Mouse (Mus musculus) midbrain, embryonic 13.5 days (tissue): ENCODE measurements at regions not wholly inside any gene's neighbourhood (a gene's known extent, or its start where the extent isn't known, plus 50 kb on each side); places are given as distances from the start of the nearest gene placed in this dataset.
A peak's percentile ranks its signal among the peaks of the same experiment; 100 is the strongest.
"Not testable (repeated sequence)": the region's sequence is repeated elsewhere in the genome, so short reads cannot be mapped to it uniquely, and the experiment has no call there.

ENCODE experiments used
- ATAC-seq: fragments of 200-750 bp; cut with Nextera tagmentation; 2 replicates; pipeline ENCODE4 v1.8.0; 2017; ENCODE audit warnings: mild to moderate bottlenecking, moderate TSS enrichment, moderate library complexity
- H3K27ac ChIP-seq: fragments of 300-500 bp; sonication (generic); 2 replicates; pipeline ENCODE4 v1.5.1; 2015; ENCODE audit warnings: inconsistent platforms, mild to moderate bottlenecking, moderate library complexity
- H3K27me3 ChIP-seq: fragments of 300-500 bp; sonication (generic); 2 replicates; pipeline ENCODE4 v1.6.1; 2015; ENCODE audit warnings: mild to moderate bottlenecking, inconsistent platforms
- H3K36me3 ChIP-seq: fragments of 300-500 bp; sonication (generic); 2 replicates; pipeline ENCODE4 v1.6.1; 2015; ENCODE audit warnings: mild to moderate bottlenecking, inconsistent platforms
- H3K4me1 ChIP-seq: fragments of 300-500 bp; sonication (generic); replicated peaks from 2 replicates; pipeline ENCODE4 v1.6.1; 2015; ENCODE audit warnings: inconsistent platforms
- H3K4me2 ChIP-seq: fragments of 300-500 bp; sonication (generic); replicated peaks from 2 replicates; pipeline ENCODE4 v1.6.1; 2015; ENCODE audit warnings: moderate library complexity, mild to moderate bottlenecking, inconsistent platforms
- H3K4me3 ChIP-seq: fragments of 300-500 bp; sonication (generic); replicated peaks from 2 replicates; pipeline ENCODE4 v1.5.1; 2015; ENCODE audit warnings: mild to moderate bottlenecking, inconsistent platforms
- H3K9ac ChIP-seq: fragments of 300-500 bp; sonication (generic); replicated peaks from 2 replicates; pipeline ENCODE4 v1.6.1; 2015; ENCODE audit warnings: mild to moderate bottlenecking, inconsistent platforms
- H3K9me3 ChIP-seq: fragments of 300-500 bp; sonication (generic); 2 replicates; pipeline ENCODE4 v1.6.1; 2016; ENCODE audit warnings: mild to moderate bottlenecking, inconsistent platforms
- WGBS: fragments of 180-500 bp; shearing (Covaris S2); methylation state at CpG from one replicate; pipeline ENCODE4 v1.1.7; 2015; 5-methylcytosine and 5-hydroxymethylcytosine counted together

DNA sequence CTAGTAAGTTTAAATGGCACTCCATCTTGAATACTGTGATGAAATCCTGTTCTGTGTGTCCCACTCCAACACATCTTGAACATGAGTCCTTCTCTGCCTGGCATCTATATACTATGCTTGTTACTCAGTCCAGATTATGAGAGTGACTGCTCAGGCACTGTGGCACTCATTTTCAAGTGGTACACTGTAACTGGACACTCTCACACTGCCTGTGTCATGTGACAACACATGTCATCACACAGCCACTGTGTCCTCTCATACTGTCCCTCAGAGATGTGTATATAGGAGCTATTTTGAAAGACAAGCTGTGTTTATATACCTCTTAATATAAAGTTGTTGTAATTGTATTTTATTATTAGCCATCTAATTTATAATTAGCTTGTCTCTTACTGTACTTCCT is 89.0 kb upstream of the Spata13 start:
- Histone ChIP-seq H3K27me3 (no peaks in the 10 kb centered on the region), H3K9ac (no peak overlapping the region), H3K4me1 (no peaks in the 10 kb centered on the region), H3K36me3 (no peaks in the 10 kb centered on the region), H3K4me2 (no peak overlapping the region), H3K9me3 (peaks cover 3% of the 10 kb centered on the region; the same call in 1 of the 2 replicates), H3K27ac (no peak overlapping the region), H3K4me3 (no peak overlapping the region)
- no peak for ATAC-seq

DNA sequence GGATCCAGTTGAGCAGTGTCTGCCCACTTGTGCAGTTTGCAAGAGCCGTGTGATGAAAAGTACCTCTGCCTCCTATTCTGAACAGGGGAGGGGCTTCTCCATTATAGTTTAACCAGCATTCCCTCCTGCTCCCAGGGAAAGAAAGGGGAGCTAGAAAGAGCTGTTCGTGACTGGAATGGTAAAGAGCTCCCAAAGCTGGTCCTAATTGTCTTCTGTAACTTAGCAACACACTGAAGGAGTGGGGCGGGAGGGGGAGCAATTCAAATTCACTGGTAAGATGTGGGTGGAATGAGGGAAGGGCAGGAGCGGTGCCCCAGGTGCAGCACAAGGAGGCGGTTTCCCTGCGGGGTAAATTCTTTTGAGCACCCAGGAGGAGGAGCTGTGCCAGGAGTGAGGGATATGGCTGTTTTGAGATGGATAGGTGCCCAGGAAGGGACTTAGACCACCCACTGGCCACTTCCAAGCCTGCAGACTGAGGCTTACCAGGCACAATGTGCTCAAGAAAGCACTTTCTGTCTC is 79.5 kb upstream of the Spata13 start:
- H3K9ac ChIP-seq: no peak overlapping the region
- peak overlapping the region; percentile 48 for H3K4me2 ChIP-seq
- no peaks in the 10 kb centered on the region for H3K36me3 ChIP-seq
- H3K4me1 ChIP-seq: peaks cover 34% of the 10 kb centered on the region
- 2% methylated on average over 6 of the region's 6 CpGs for WGBS
- H3K9me3 ChIP-seq: no peaks in the 10 kb centered on the region
- 0 out of 2 replicates have a peak overlapping the region, but pooled peaks have one; percentile 8 for H3K4me3 ChIP-seq
- no peaks in the 10 kb centered on the region for H3K27me3 ChIP-seq
- ATAC-seq: peak; percentile 96
- H3K27ac ChIP-seq: peak overlapping the region; percentile 91

DNA sequence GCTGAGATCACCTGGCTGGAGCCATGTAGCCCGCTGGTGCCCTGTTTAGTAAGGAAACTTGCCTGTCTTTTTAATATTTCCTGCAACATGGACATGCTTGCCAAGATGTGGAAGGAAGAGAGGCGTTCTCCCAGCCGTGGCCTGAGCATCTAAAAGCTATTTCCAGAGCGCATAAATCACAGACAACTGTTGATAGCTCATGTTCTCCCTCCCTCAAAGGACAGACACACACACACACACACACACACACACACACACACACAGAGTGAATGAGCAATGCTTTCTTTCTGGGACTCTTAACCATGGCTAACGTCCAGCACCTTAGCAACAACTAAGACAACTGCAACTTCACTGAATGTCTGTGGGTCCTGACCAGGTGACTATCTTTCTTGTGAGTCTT is 77.3 kb upstream of the Spata13 start:
- 82% methylated on average over 5 of the region's 5 CpGs for WGBS

DNA sequence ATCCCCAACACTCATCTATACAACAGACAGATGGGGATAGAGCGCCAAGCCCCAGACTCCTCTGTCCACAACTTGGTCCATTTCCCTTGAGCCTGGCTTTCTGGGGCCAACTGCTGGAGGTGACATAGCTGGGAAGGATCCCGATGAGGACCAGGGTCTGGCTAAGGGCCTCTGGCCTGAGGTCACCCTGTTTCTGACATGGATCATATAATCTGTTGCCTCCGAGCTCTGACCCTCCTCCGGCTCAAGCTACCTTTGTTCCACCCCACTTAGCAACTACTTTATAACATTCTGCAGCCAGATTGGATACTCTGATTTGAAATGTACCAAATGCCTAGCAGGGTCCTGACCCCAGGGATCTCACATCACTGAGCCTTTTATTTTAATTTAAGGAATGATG is 76.8 kb upstream of the Spata13 start:
- Histone ChIP-seq H3K4me1 (peaks cover 34% of the 10 kb centered on the region), H3K9ac (no peak overlapping the region), H3K4me2 (no peak overlapping the region), H3K4me3 (no peak overlapping the region), H3K27me3 (no peaks in the 10 kb centered on the region), H3K27ac (no peak overlapping the region), H3K36me3 (no peaks in the 10 kb centered on the region), H3K9me3 (no peaks in the 10 kb centered on the region)
- no peak for ATAC-seq
- 51% methylated on average over 4 of the region's 4 CpGs for WGBS

More for the DNA sequence above, 77.3 kb upstream of the Spata13 start:
- Histone ChIP-seq H3K9me3 (no peaks in the 10 kb centered on the region), H3K36me3 (no peaks in the 10 kb centered on the region), H3K27me3 (no peaks in the 10 kb centered on the region), H3K4me1 (peaks cover 34% of the 10 kb centered on the region), H3K27ac (no peak overlapping the region), H3K4me2 (no peak overlapping the region), H3K4me3 (no peak overlapping the region), H3K9ac (no peak overlapping the region)
- ATAC-seq: no peak

DNA sequence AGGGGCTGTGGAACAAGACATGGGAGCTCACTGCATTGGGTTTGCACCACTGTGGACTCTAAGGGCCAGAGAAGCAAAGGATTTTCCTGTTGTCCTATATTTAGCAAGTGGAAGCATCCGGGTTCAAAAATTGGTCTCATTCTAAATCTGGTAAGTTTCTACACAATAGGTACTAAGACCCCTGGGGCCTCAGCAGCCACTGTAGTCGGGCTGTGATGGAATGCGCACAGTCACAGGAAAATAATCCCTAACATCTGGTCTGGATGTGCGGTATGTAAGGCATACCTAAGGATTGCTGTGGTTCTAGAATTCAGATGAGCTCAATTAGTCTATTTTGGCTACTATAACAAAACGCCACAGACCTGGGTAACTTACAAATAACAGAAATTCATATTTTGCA is 74.4 kb upstream of the Spata13 start:
- no peak overlapping the region for H3K27ac ChIP-seq
- 77% methylated on average over 5 of the region's 5 CpGs for WGBS
- no peaks in the 10 kb centered on the region for H3K36me3 ChIP-seq
- no peak overlapping the region for H3K4me2 ChIP-seq
- ATAC-seq: no peak
- H3K4me1 ChIP-seq: peaks cover 21% of the 10 kb centered on the region
- H3K4me3 ChIP-seq: no peak overlapping the region
- no peaks in the 10 kb centered on the region; the same call in 1 of the 2 replicates for H3K9me3 ChIP-seq
- no peaks in the 10 kb centered on the region for H3K27me3 ChIP-seq
- H3K9ac ChIP-seq: no peak overlapping the region

DNA sequence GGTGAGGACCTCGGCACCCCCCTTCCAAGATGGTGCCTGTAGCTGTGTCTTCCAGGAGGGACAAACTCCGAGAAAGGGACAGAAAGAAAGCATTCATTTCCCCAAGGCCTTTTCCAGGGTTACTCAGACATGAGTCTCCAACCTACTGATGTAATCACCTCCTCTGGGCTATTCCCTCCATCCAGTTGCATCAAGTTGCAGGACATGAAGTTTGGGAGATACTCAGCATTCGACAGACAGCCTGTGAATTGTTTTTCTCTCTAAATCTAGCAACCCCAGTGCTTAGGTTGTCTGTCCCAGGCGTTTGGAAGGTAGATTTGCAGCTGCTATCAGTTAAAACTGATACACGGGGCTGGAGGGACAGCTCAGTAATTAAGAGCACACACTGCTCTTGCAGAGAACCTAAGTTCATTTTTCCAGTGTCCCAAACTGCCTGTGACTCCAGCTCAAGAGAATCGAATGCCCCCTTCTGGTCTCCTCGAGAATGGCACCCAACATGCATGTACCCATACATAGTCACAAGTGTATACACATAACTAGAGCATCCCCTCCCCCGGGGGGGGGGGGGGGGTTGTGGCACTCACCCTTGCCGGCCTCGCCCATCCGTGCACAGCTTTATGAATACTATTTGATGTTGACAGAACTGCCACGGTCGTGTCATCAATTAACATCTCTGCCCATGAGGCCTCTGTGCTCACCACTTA is 73.8 kb upstream of the Spata13 start:
- Histone ChIP-seq H3K27me3 (no peaks in the 10 kb centered on the region), H3K4me1 (peaks cover 15% of the 10 kb centered on the region), H3K4me3 (no peak overlapping the region), H3K36me3 (no peaks in the 10 kb centered on the region), H3K9ac (no peak overlapping the region), H3K27ac (no peak overlapping the region), H3K4me2 (no peak overlapping the region), H3K9me3 (no peaks in the 10 kb centered on the region; the same call in 1 of the 2 replicates)
- ATAC-seq: no peak
- WGBS: 80% methylated on average over 13 of the region's 13 CpGs

DNA sequence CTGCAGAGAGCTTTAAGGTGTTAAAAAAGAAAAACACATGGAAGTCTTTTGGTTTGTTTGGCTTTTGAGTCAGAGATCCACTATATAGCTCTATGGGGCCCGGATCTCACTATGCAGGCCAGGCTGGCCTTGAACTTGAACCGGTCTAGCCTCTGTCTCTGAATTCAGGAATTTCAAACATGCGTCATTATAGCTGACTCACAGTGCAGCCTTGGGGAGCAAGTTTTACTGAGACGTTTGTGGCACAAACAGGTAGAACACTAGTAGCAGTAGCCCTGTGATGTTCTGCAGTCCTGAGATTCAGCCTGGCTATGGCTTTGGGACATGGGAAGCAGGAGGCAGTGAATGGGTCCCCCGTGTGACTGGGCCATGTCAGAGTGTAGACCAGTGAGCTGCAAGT is 57.5 kb upstream of the Spata13 start:
- Histone ChIP-seq H3K4me1 (no peaks in the 10 kb centered on the region), H3K4me2 (no peak overlapping the region), H3K4me3 (no peak overlapping the region), H3K9me3 (no peaks in the 10 kb centered on the region; the same call in 1 of the 2 replicates), H3K9ac (no peak overlapping the region), H3K36me3 (no peaks in the 10 kb centered on the region), H3K27ac (no peak overlapping the region), H3K27me3 (no peaks in the 10 kb centered on the region)
- WGBS: 89% methylated on average over 5 of the region's 5 CpGs
- ATAC-seq: no peak

DNA sequence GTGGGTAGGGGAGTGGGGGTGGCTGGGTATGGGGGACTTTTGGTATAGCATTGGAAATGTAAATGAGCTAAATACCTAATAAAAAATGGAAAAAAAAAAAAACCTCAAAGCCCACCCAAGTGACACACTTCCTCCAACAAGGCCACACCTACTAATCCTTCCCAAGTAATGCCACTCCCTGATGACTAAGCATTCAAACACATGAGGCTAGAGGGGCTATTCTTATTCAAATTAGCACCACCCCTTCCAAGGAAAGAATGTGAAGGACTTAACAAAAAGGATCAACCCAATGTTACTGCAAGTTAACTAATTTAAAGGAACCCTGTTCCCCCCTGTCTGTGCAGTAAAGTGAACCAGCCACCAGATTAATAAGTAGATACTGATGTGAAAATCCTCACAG is 53.7 kb upstream of the Spata13 start:
- H3K27ac ChIP-seq, H3K9ac ChIP-seq, H3K9me3 ChIP-seq, H3K36me3 ChIP-seq, ATAC-seq, H3K27me3 ChIP-seq, H3K4me1 ChIP-seq, H3K4me2 ChIP-seq, H3K4me3 ChIP-seq: not testable (repeated sequence)
